Mouse (Mus musculus) induced T-regulatory cell, adult 2 months (primary cell): ENCODE data around the gene Mansc4.
A peak's percentile ranks its signal among the peaks of the same experiment; 100 is the strongest.

Experiments used
- DNase-seq: peaks from one replicate; pipeline ENCODE4 v3.0.0-alpha.2; 2012; ENCODE audit warnings: low read depth

Mansc4 gene

GRCm38 (mm10) chr6:147076878-147077277 lies 10.0 kb downstream of the Mansc4 start:
- no peak for DNase-seq

GRCm38 (mm10) chr6:147075808-147076387 lies 10.9 kb downstream of the Mansc4 start:
- no peak for DNase-seq

- DNase-seq, result no peak
Measured at GRCm38 (mm10) chr6:147064944-147065261, 21.9 kb downstream of the Mansc4 start.

- no peak for DNase-seq
Measured at GRCm38 (mm10) chr6:147064226-147064943, 22.4 kb downstream of the Mansc4 start.

GRCm38 (mm10) chr6:147062694-147063093 lies 24.1 kb downstream of the Mansc4 start:
- DNase-seq, result no peak

- no peak for DNase-seq
Measured at GRCm38 (mm10) chr6:147062034-147062433, 24.8 kb downstream of the Mansc4 start.

- DNase-seq, result no peak
Measured at GRCm38 (mm10) chr6:147061630-147062029, 25.2 kb downstream of the Mansc4 start.

- no peak for DNase-seq
Measured at GRCm38 (mm10) chr6:147059326-147059725, 27.5 kb downstream of the Mansc4 start.

- no peak for DNase-seq
Measured at GRCm38 (mm10) chr6:147055374-147055977, 31.4 kb downstream of the Mansc4 start.

- no peak for DNase-seq
Measured at GRCm38 (mm10) chr6:147053785-147054646, 32.8 kb downstream of the Mansc4 start.

- no peak for DNase-seq
Measured at GRCm38 (mm10) chr6:147052440-147052839, 34.4 kb downstream of the Mansc4 start.

GRCm38 (mm10) chr6:147051666-147052065 lies 35.2 kb downstream of the Mansc4 start:
- no peak for DNase-seq

- no peak for DNase-seq
Measured at GRCm38 (mm10) chr6:147049239-147049805, 37.5 kb downstream of the Mansc4 start.

- peak; percentile 14 for DNase-seq
Measured at GRCm38 (mm10) chr6:147043633-147044032, 43.2 kb downstream of the Mansc4 start.

- DNase-seq, result peak; percentile 92
Measured at GRCm38 (mm10) chr6:147042291-147043290, 44.2 kb downstream of the Mansc4 start, which contains the start of gene Mrps35. Mrps35 (plus strand) TSS chr6:147042764.

- no peak for DNase-seq
Measured at GRCm38 (mm10) chr6:147032303-147032925, 54.4 kb downstream of the Mansc4 start, which contains the start of gene Rep15. Rep15 (plus strand) TSS chr6:147032584.

- DNase-seq, result no peak
Measured at GRCm38 (mm10) chr6:147030096-147030885, 56.5 kb downstream of the Mansc4 start.

GRCm38 (mm10) chr6:147029591-147029990 lies 57.2 kb downstream of the Mansc4 start:
- DNase-seq, result no peak

- no peak for DNase-seq
Measured at GRCm38 (mm10) chr6:147028396-147028795, 58.4 kb downstream of the Mansc4 start.
